8 mouse cellular contexts compared by ENCODE assay signal in the genomic region with DNA sequence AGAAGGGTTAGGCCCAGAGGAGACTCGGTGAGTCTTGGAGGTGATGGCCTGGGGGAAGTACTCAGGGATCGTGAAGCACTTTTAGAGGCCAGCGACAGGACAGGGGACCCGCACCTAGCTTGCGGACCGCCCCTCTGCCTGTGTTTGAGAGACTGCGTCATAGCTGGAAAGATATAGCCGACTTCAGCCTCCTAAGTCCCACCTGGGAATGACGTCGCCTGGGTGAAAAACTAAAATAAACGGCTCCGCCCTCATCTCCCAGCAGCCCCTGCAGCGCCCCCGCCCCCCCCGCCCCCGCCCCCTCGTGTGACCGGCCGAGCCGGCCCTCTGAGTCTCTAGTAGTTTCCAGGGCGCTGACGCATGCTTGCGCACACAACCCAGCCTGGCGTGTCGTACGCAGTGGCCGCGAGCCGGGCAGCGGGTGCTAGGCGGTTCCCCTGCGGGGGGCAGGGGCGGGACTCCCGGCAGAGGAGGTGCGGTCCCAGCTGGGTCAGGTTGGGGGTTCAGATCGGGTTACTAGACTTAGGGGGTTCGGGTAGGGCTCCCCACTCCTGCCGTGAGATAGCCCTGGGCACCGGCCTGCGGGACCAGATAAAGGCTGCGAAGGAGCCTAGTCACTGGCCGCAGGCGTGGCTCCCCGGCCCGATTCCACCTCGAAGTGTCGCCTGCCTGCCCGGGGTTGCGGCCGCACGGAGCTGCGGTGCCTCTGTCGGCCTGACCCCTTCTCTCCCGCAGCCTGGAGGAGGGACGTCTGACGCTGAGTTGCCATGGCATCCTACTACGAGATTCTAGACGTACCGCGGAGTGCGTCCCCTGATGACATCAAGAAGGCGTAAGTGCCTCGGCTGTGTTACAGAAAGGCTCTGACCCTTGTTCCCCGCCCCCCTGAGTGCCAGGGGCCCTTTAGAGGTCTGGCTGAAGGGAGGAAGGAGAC. TPM values are rescaled to one million over a fixed set of nuclear protein-coding genes. Genes with fewer than 3 reads are reported as not detected.
DNase-seq lines count a peak whose midpoint lies in the region.

A gene (plus strand): TSS at position 290 of the 934 bp plus-strand sequence.

- intact Hi-C loops in gastrocnemius, postnatal 14 days (cut with DNase I; ENCODE audit: low total_unique reads): no loop called here
- intact Hi-C loops in left cerebral cortex, postnatal 10 days (cut with DNase I): no loop called here

- peaks cover 87% of the 10 kb centered on the region for H3K4me1 ChIP-seq in megakaryocyte, embryonic 14.5 days

- H3K4me3 ChIP-seq in megakaryocyte, embryonic 14.5 days (replicated peaks): peak within 1 kb of the TSS; percentile 98

- peak; percentile 82 for DNase-seq in adipocyte (ENCODE audit: low spot score)
- DNase-seq in embryo, embryonic 10 days (ENCODE audit: low spot score): peak; percentile 86
- peak; percentile 88 for DNase-seq in gastrocnemius, postnatal 14 days
- peak; percentile 89 for DNase-seq in induced T-regulatory cell, adult 2 months (ENCODE audit: low read depth)
- DNase-seq in left cerebral cortex, postnatal 10 days (ENCODE audit: extremely low spot score in 1 of 2, low spot score in 2 of 2): peak; percentile 77 to 90
- peak; percentile 88 to 90 for DNase-seq in right cerebral cortex, postnatal 10 days (ENCODE audit: low spot score in 2 of 2)
- peak; percentile 90 for DNase-seq in urinary bladder, postnatal 14 days (ENCODE audit: low spot score)

- no peaks in the 10 kb centered on the region for H3K9me3 ChIP-seq in megakaryocyte, embryonic 14.5 days

- no peaks in the 10 kb centered on the region for H3K27me3 ChIP-seq in megakaryocyte, embryonic 14.5 days (replicated peaks)

- H3K36me3 ChIP-seq in megakaryocyte, embryonic 14.5 days (replicated peaks; ENCODE audit: low read length): peaks cover 45% of the 10 kb centered on the region

RNA-seq across cellular contexts. Expression of the gene that starts here (rescaled TPM):
- total RNA-seq in gastrocnemius, postnatal 14 days (2021): 10 to 100 TPM; 32.4 to 33.2 TPM
- total RNA-seq in left cerebral cortex, postnatal 10 days (2021): 10 to 100 TPM; 64.1 to 69.0 TPM
- 97.0 and 100 TPM in 2 replicates for polyA plus RNA-seq in megakaryocyte, embryonic 14.5 days (2012; ENCODE audit: insufficient read depth, low replicate concordance)

Comparison
In these comparisons a context has a peak if more than half of its experiments do, and no peak if none do; other contexts are left out.
1. Peak in every context shown above with its lines: DNase-seq and H3K4me3 ChIP-seq.